Mouse (Mus musculus) limb, embryonic 11.5 days (tissue): ENCODE results near the gene Dnaaf5. TPM values are rescaled to one million over a fixed set of nuclear protein-coding genes. Genes with fewer than 3 reads are reported as not detected.

Experiments used
- ATAC-seq: fragments of 200-750 bp; cut with Nextera tagmentation; 2 replicates; pipeline ENCODE4 v1.8.0; 2017; ENCODE audit warnings: low read depth; ENCODE audit not compliant: insufficient number of reproducible peaks, low FRiP score, low TSS enrichment
- DNase-seq: peaks from one replicate; pipeline ENCODE4 v3.0.0-alpha.2; 2015; ENCODE audit warnings: low spot score
- H3K27ac ChIP-seq: fragments of 300-500 bp; sonication (generic); replicated peaks from 2 replicates; pipeline ENCODE4 v1.5.1; 2014; ENCODE audit warnings: low read depth, mild to moderate bottlenecking, low read length
- H3K27me3 ChIP-seq: fragments of 300-500 bp; sonication (generic); 2 replicates; pipeline ENCODE4 v1.6.1; 2014; ENCODE audit warnings: mild to moderate bottlenecking, low read length, mixed read lengths; ENCODE audit not compliant: control insufficient read depth, insufficient read depth
- H3K36me3 ChIP-seq: fragments of 300-500 bp; sonication (generic); 2 replicates; pipeline ENCODE4 v1.6.1; 2014; ENCODE audit warnings: mild to moderate bottlenecking, low read length, moderate library complexity, mixed read lengths; ENCODE audit not compliant: control insufficient read depth, insufficient read depth
- H3K4me1 ChIP-seq: fragments of 300-500 bp; sonication (generic); 2 replicates; pipeline ENCODE4 v1.6.1; 2014; ENCODE audit warnings: low read length, mixed read lengths; ENCODE audit not compliant: control insufficient read depth, insufficient read depth
- H3K4me2 ChIP-seq: fragments of 300-500 bp; sonication (generic); 2 replicates; pipeline ENCODE4 v1.6.1; 2014; ENCODE audit warnings: low read depth, mild to moderate bottlenecking, moderate library complexity; ENCODE audit not compliant: severe bottlenecking
- H3K4me3 ChIP-seq: fragments of 300-500 bp; sonication (generic); 2 replicates; pipeline ENCODE4 v1.5.1; 2014; ENCODE audit warnings: low read depth, low read length
- H3K9ac ChIP-seq: fragments of 300-500 bp; sonication (generic); 2 replicates; pipeline ENCODE4 v1.6.1; 2014; ENCODE audit warnings: mild to moderate bottlenecking, low read length
- H3K9me3 ChIP-seq: fragments of 300-500 bp; sonication (generic); 2 replicates; pipeline ENCODE4 v1.6.1; 2016; ENCODE audit warnings: low read length; ENCODE audit not compliant: control insufficient read depth
- WGBS: fragments of 180-500 bp; shearing (Covaris S2); extraction: QIAGEN DNeasy Blood & Tissue Kit; methylation state at CpG from one replicate; pipeline ENCODE4 v1.1.7; 2014; 5-methylcytosine and 5-hydroxymethylcytosine counted together
- polyA plus RNA-seq: library from polyadenylated mRNA; unstranded; fragments of >200 nt; fragmentation: Nextera tagmentation; extraction: Ambion mirVana; gene quantifications from 2 replicates; pipeline ENCODE4 v1.2.1, GENCODE M21; 2014

The Dnaaf5 gene
- polyA plus RNA-seq, 1 experiment from 2014 or later: 11.0 TPM

DNA sequence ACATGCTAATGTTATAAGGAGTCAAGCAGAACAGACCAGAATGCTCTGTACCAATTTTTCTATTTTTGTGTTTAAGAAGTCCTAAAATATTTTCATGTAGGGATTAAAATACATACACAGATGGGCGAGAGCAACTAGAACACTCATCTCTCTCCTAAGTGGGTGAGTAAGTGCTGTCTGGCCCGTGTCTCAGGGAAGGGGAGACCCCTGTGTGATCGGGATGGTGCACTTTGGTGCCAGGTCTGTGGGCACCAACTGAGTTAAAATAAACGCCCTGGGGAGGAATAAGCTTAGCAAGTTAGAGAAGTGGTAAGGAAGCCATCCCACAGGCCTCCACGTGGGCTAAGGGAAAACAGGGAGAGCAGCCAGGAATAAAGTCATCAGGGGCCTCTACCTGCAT, 40.9 kb downstream of the Dnaaf5 start:
- WGBS: 80% methylated on average over 5 of the region's 5 CpGs
- Histone ChIP-seq H3K27me3 (no peaks in the 10 kb centered on the region), H3K9ac (no peak overlapping the region), H3K27ac (no peak overlapping the region), H3K9me3 (no peaks in the 10 kb centered on the region), H3K4me2 (no peak overlapping the region), H3K4me1 (no peaks in the 10 kb centered on the region), H3K36me3 (no peaks in the 10 kb centered on the region; the same call in 1 of the 2 replicates), H3K4me3 (no peak overlapping the region)
- ATAC-seq: no peak
- no peak for DNase-seq

DNA sequence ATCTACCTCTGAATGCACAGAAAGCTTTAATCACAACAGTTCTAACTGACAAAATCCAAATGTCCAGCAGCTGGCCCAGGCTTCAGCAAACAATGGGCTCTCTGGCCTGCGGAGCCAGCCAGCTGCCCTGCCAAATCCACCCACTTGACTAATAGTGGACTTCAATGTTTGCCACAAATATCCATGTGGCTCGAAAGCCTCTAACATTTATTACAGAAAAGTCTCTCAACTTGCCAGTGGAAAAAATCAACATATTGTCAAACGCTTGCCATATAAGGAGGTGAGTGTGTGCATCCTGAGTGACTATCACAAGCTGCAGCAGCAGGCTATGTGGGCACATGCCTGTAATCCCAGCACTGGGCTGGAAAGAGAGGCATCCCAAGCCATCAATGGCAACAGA, 48.8 kb downstream of the Dnaaf5 start:
- H3K4me2 ChIP-seq: no peak overlapping the region
- H3K36me3 ChIP-seq: no peaks in the 10 kb centered on the region
- ATAC-seq: no peak
- H3K4me1 ChIP-seq: peaks cover 9% of the 10 kb centered on the region
- H3K9ac ChIP-seq: no peak overlapping the region
- no peak overlapping the region for H3K27ac ChIP-seq
- DNase-seq: no peak
- WGBS: 94% methylated on average over 3 of the region's 3 CpGs
- no peaks in the 10 kb centered on the region for H3K9me3 ChIP-seq
- H3K4me3 ChIP-seq: no peak overlapping the region
- H3K27me3 ChIP-seq: no peaks in the 10 kb centered on the region

DNA sequence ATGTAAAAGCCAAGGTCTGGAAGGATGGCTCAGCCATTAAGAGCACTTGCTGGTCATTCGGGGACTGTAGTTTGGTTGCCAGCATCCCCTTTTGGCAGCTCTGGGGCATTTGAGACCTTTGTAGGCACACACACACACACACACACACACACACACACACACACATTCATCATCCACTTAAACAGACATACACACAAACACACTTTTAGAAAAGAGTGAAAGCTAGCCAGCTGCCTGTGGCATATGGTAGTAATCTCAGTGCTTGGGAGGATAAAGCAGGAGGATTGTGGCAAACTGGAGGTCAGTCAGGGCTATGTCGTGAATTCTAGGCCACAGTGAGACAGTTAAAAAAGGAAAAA, 49.6 kb downstream of the Dnaaf5 start:
- H3K27ac ChIP-seq: peak overlapping the region; percentile 24; the same call in 1 of the 2 replicates
- peak overlapping the region; percentile 58 for H3K9ac ChIP-seq
- 40% methylated on average over 2 of the region's 2 CpGs for WGBS
- H3K36me3 ChIP-seq: no peaks in the 10 kb centered on the region
- peak overlapping the region; percentile 85 for H3K4me2 ChIP-seq
- H3K9me3 ChIP-seq: no peaks in the 10 kb centered on the region
- ATAC-seq (no peak), DNase-seq (no peak)
- peak overlapping the region; percentile 97 for H3K4me3 ChIP-seq
- H3K27me3 ChIP-seq: no peaks in the 10 kb centered on the region
- peaks cover 9% of the 10 kb centered on the region for H3K4me1 ChIP-seq

DNA sequence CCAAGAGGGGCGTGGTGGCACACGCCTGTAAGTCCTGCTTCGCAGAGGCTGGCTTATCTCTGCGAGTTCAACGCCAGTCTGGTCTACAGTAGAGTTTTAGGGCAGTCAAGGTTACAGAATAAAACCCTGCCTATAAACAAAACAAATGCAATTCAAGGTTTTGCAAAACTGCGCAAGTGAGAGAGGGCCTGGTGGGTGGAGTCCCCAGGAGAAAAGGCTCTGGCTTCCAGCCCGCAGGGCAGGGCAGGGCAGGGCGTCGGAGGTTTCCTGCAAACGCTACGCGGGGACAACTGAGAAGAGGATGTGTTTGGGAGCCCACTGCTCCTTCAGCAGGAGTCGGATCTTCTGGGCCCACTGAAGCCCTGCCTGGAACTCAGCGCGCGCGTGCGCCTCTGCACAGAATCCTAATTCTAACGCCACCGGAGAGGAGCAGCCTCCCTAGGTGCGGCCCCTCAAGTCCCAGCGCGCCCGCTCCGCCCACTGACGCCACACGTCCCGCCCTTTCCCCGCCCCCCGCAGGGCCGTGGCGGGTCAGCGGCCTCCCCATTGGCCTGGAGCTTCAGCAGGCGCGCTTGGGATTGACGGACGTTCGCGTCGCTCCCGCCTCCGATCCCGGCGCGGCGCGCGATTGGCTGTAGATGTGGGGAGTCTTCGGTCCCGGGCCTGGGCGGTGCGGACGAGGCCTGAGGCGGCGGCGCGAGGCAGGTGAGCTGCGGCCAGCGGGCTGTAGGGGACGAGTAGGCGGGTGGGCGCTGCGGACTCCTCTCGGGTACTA, 50.2 kb downstream of the Dnaaf5 start, which contains the start of gene Sun1:
Gene Sun1, plus strand, starts transcription at position 643 of the 775 bp plus-strand sequence.
- no peaks in the 10 kb centered on the region for H3K9me3 ChIP-seq

DNA sequence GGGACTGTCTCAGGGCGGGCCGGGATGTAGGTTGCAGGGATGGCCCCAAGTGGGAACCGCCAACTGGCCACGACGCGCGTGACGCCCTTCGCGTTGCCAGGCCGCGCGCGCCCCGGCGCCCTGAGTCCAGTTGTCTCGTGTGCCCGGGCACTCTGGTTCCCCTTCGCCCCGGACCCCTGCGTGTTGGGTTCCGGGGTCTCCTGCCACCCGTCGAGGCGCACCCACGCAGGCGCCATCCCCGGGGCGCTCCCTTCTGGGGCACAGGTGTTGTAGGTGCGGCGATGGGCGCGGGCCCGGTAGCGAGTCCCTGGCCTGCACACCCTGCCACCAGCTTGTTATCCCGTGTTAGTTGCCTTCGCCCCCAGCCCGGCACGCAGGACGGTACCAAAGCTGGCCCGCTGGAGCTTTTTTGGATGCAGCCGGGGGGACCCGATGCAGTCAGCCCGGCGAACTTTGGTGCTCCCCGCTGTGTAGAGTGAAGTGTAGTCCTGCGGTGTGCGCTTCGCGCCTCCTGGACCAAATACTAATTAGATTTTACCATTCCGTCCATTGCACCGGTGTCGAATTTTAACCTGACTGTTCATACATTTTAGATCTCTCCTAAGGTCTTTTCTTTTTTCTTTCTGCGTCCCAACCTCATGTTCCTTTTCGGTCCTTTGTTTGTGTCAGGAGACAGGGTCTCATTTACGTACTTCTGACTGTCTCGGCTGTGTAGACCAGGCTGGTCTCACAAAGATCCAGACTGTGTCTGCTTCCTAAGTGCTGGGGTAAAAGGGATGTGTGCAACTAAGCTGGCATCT, 50.9 kb downstream of the Dnaaf5 start:
- H3K4me3 ChIP-seq: peak overlapping the region; percentile 97
- 1% methylated on average over 56 of the region's 57 CpGs for WGBS
- no peaks in the 10 kb centered on the region for H3K36me3 ChIP-seq
- ATAC-seq (no peak; the same call in 1 of the 2 replicates), DNase-seq (peak; percentile 50)
- peaks cover 9% of the 10 kb centered on the region for H3K4me1 ChIP-seq
- H3K4me2 ChIP-seq: peak overlapping the region; percentile 85
- H3K27me3 ChIP-seq: no peaks in the 10 kb centered on the region
- 0 out of 2 replicates have a peak overlapping the region, but pooled peaks have one; percentile 21 for H3K27ac ChIP-seq
- H3K9me3 ChIP-seq: no peaks in the 10 kb centered on the region
- peak overlapping the region; percentile 86 for H3K9ac ChIP-seq

More for the DNA sequence above, 50.2 kb downstream of the Dnaaf5 start, which contains the start of gene Sun1:
- peak within 1 kb of the TSS; percentile 24; the same call in 1 of the 2 replicates for H3K27ac ChIP-seq
- no peaks in the 10 kb centered on the region for H3K36me3 ChIP-seq
- under 1% methylated on average over 62 of the region's 64 CpGs for WGBS
- H3K4me1 ChIP-seq: peaks cover 9% of the 10 kb centered on the region
- H3K4me3 ChIP-seq: peak within 1 kb of the TSS; percentile 97
- ATAC-seq (peak; percentile 98), DNase-seq (peak; percentile 99)
- no peaks in the 10 kb centered on the region for H3K27me3 ChIP-seq
- peak within 1 kb of the TSS; percentile 86 for H3K9ac ChIP-seq
- peak within 1 kb of the TSS; percentile 85 for H3K4me2 ChIP-seq

DNA sequence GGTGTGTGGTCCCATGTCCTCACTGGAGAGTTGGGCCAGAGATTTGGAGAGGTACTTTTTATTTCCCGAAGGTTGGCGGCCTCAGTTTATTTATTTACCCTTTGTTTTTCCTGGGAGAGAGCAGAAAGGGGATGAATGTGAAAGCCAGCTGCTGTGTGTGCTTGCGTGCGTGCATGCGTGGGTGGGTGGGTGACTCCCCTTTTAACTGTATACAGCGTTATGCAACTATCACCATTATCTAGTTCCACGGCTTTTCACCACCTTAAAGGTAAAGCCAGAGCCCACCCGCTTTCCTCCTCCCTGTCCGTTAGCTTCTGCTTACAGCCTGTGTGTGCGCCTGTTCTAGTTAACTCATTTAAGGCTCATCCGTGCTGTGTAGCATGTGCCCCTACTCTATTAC, 52.1 kb downstream of the Dnaaf5 start:
- H3K9ac ChIP-seq: no peak overlapping the region
- no peaks in the 10 kb centered on the region for H3K9me3 ChIP-seq
- no peak overlapping the region; the same call in none of the 2 replicates for H3K4me2 ChIP-seq
- no peak for ATAC-seq
- H3K4me1 ChIP-seq: peaks cover 9% of the 10 kb centered on the region
- no peaks in the 10 kb centered on the region for H3K36me3 ChIP-seq
- H3K27ac ChIP-seq: no peak overlapping the region
- WGBS: 83% methylated on average over 11 of the region's 11 CpGs
- DNase-seq: no peak
- no peaks in the 10 kb centered on the region for H3K27me3 ChIP-seq
- H3K4me3 ChIP-seq: no peak overlapping the region

DNA sequence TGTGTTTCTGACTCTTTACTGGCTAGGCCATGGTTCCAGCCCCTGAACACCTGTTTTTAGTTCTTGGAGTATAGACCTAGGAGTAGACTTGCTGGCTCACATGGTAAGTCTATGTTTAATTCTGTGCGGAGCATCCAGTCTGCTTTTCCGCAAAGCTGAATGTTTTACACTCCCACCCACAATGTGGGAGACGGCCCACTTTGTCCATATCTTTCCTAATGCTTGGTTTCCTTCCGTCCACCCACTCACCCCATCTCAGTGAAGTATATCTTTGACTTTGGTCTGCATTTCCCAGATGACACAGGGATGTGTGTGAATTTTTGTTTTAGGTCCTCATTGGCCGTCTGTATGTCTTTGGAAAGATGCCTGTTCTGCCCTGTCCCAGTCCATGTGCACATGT, 53.3 kb downstream of the Dnaaf5 start:
- no peak for DNase-seq
- 86% methylated on average over 5 of the region's 5 CpGs for WGBS

DNA sequence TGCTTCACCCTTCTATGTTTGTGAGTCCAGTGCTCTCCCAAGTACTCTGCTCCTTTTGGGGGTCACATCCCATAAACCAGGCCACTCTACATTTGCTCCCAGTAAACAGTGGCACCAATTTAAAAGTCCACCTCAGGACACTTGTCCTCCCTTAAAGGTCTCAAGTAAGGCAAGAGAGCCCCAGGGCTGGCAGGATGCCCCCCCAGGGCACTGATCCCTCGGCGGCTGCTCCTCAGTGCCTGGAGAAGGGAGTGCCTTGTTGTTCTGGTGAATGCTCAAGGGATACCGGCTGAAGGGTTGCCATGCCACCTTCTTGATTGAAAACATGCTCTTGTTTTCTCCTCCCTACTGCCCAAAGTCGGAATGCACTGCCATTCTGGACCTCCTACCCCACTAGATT, 56.1 kb downstream of the Dnaaf5 start:
- Histone ChIP-seq H3K9me3 (no peaks in the 10 kb centered on the region), H3K4me2 (no peak overlapping the region), H3K4me3 (no peak overlapping the region), H3K36me3 (peaks cover 7% of the 10 kb centered on the region; the same call in 1 of the 2 replicates), H3K9ac (no peak overlapping the region), H3K27me3 (no peaks in the 10 kb centered on the region), H3K4me1 (peaks cover 6% of the 10 kb centered on the region), H3K27ac (no peak overlapping the region)
- no peak for DNase-seq
- no peak for ATAC-seq
- WGBS: 74% methylated on average over 4 of the region's 4 CpGs

More for the DNA sequence above, 53.3 kb downstream of the Dnaaf5 start:
- Histone ChIP-seq H3K27me3 (no peaks in the 10 kb centered on the region), H3K9ac (no peak overlapping the region), H3K4me2 (no peak overlapping the region), H3K9me3 (no peaks in the 10 kb centered on the region), H3K4me1 (peaks cover 9% of the 10 kb centered on the region), H3K36me3 (no peaks in the 10 kb centered on the region), H3K27ac (no peak overlapping the region), H3K4me3 (no peak overlapping the region)
- ATAC-seq: no peak
